Mouse (Mus musculus) liver, adult (tissue): Measurements from ENCODE around the gene Maml3.

Experiments used
- GATA4 ChIP-seq: IDR thresholded peaks from 2 replicates; pipeline ENCODE4 v1.6.1; 2014; ENCODE audit warnings: mild to moderate bottlenecking, low read length; ENCODE audit not compliant: insufficient replicate concordance

Gene Maml3

GRCm38 (mm10) chr3:51872771-51873170, 232.1 kb downstream of the Maml3 start:
- TF ChIP-seq GATA4, result no peak

GRCm38 (mm10) chr3:51871346-51871745, 233.5 kb downstream of the Maml3 start:
- TF ChIP-seq GATA4, result no peak

- TF ChIP-seq GATA4, result no peak
Observed at GRCm38 (mm10) chr3:51869980-51870379, 234.9 kb downstream of the Maml3 start.

- TF ChIP-seq GATA4, result no peak
Observed at GRCm38 (mm10) chr3:51868857-51869256, 236.0 kb downstream of the Maml3 start.

GRCm38 (mm10) chr3:51866446-51866845, 238.4 kb downstream of the Maml3 start:
- TF ChIP-seq GATA4, result no peak

GRCm38 (mm10) chr3:51861631-51862030, 243.2 kb downstream of the Maml3 start:
- TF ChIP-seq GATA4, result no peak

- no peak for TF ChIP-seq GATA4
Observed at GRCm38 (mm10) chr3:51860458-51860857, 244.4 kb downstream of the Maml3 start.

- TF ChIP-seq GATA4, result no peak
Observed at GRCm38 (mm10) chr3:51859208-51859607, 245.7 kb downstream of the Maml3 start.

- TF ChIP-seq GATA4, result no peak
Observed at GRCm38 (mm10) chr3:51854152-51854551, 250.7 kb downstream of the Maml3 start.

GRCm38 (mm10) chr3:51853610-51854009, 251.3 kb downstream of the Maml3 start:
- no peak for TF ChIP-seq GATA4

GRCm38 (mm10) chr3:51852692-51853091, 252.2 kb downstream of the Maml3 start:
- no peak for TF ChIP-seq GATA4

- no peak for TF ChIP-seq GATA4
Observed at GRCm38 (mm10) chr3:51851596-51851995, 253.3 kb downstream of the Maml3 start.

GRCm38 (mm10) chr3:51849462-51849861, 255.4 kb downstream of the Maml3 start:
- TF ChIP-seq GATA4, result no peak

GRCm38 (mm10) chr3:51847262-51847661, 257.6 kb downstream of the Maml3 start:
- no peak for TF ChIP-seq GATA4

GRCm38 (mm10) chr3:51844255-51844654, 260.6 kb downstream of the Maml3 start:
- TF ChIP-seq GATA4, result no peak

- TF ChIP-seq GATA4, result no peak
Observed at GRCm38 (mm10) chr3:51842140-51842539, 262.7 kb downstream of the Maml3 start.

- TF ChIP-seq GATA4, result no peak
Observed at GRCm38 (mm10) chr3:51841598-51841997, 263.3 kb downstream of the Maml3 start.

- no peak for TF ChIP-seq GATA4
Observed at GRCm38 (mm10) chr3:51841177-51841576, 263.7 kb downstream of the Maml3 start.
